In genomic region chr8:110846405-110847170, GRCm38 (mm10) we compare ENCODE assay signal across 8 mouse cellular contexts. TPM values are rescaled to one million over a fixed set of nuclear protein-coding genes. Genes with fewer than 3 reads are reported as not detected.
DNase-seq lines count a peak whose midpoint lies in the region; ATAC-seq lines count a peak whose summit lies in the region.

Cog4 (plus strand) TSS chr8:110846600.
Sf3b3 (minus strand) TSS chr8:110846787.

- H3K9me3 ChIP-seq in hindbrain, embryonic 12.5 days (replicated peaks), result no peaks in the 10 kb centered on the region

- peak within 1 kb of the TSS; percentile 84 for H3K4me2 ChIP-seq in hindbrain, embryonic 12.5 days (replicated peaks)

- WGBS in hindbrain, embryonic 12.5 days, result under 1% methylated on average over 53 of the region's 53 CpGs

- peak within 1 kb of the TSS; percentile 90 for H3K27ac ChIP-seq in hindbrain, embryonic 12.5 days

- peaks cover 25% of the 10 kb centered on the region for H3K4me1 ChIP-seq in hindbrain, embryonic 12.5 days

- peak; percentile 93 for DNase-seq in Muller cell, postnatal 12 days (ENCODE audit: inconsistent ontology term)
- peak; percentile 89 for DNase-seq in cerebellum, adult 9-11 months
- DNase-seq in frontal cortex, postnatal 10 days (ENCODE audit: low spot score in 2 of 2), result peak; percentile 71 to 80
- DNase-seq in layer of hippocampus, postnatal 14 days (ENCODE audit: low spot score in 2 of 2), result peak; percentile 88 to 90
- DNase-seq in lung, postnatal 14 days, result peak; percentile 86
- DNase-seq in retina, adult 2 months (ENCODE audit: low read depth, low spot score), result peak; percentile 87
- peak; percentile 83 to 86 for DNase-seq in thymus, postnatal 36 days

- peak within 1 kb of the TSS; percentile 91 for H3K9ac ChIP-seq in hindbrain, embryonic 12.5 days

- H3K4me3 ChIP-seq in hindbrain, embryonic 12.5 days, result peak within 1 kb of the TSS; percentile 91

- ATAC-seq in hindbrain, embryonic 12.5 days (ENCODE audit: low FRiP score), result peak; percentile 89

- peaks cover 47% of the 10 kb centered on the region for H3K36me3 ChIP-seq in hindbrain, embryonic 12.5 days

- H3K27me3 ChIP-seq in hindbrain, embryonic 12.5 days, result no peaks in the 10 kb centered on the region

RNA-seq across cellular contexts. Expression of gene Cog4, which starts in this region (rescaled TPM):
- polyA plus RNA-seq in hindbrain, embryonic 12.5 days (2016; fragmentation: Nextera tagmentation; extraction: Ambion mirVana), result 74.9 and 77.1 TPM in 2 replicates
- total RNA-seq in layer of hippocampus, postnatal 14 days (2021), result 10 to 100 TPM; 60.8 to 65.7 TPM

RNA-seq across cellular contexts. Expression of gene Sf3b3, which starts in this region (rescaled TPM):
- polyA plus RNA-seq in hindbrain, embryonic 12.5 days (2016; fragmentation: Nextera tagmentation; extraction: Ambion mirVana), result 163 and 170 TPM in 2 replicates
- 10 to 100 TPM; 59.2 to 61.3 TPM for total RNA-seq in layer of hippocampus, postnatal 14 days (2021)

Comparison
In these comparisons a context has a peak if more than half of its experiments do, and no peak if none do; other contexts are left out.
1. Peak in every context shown above with its lines: DNase-seq, ATAC-seq, H3K4me3 ChIP-seq and H3K27ac ChIP-seq.